Comparison of ENCODE assay signal across 17 mouse cellular contexts in the genomic region with DNA sequence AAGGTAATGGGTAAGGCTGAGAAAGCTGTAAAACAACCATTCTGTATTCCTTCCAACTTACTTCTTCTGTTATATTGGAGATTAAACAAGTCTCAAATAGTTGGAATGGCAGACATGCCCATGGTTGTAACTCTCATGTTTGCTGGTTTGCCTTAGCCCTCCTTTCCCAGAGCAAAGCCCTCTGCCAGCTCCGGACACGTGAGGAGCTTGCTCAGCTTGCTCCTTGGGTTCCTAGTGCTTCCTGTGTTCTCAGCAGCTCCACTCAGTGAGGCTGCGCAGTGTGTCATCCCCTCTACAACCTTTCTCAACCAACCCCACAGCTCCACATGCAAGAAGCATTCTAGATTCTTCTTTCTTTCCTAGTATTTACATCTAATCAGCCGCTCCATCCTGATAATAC.
"Had no signal": no experiment of that assay in that cellular context is flagged by ENCODE, and none has a peak within 500 bp of the region (broad histone marks: within the 10 kb centered on the region; RNA-seq: fewer than 3 reads in every experiment).

No protein-coding gene starts in this region.

- H3K4me1 ChIP-seq: neural tube, embryonic 12.5 days; neural tube, embryonic 13.5 days; neural tube, embryonic 15.5 days; stomach, embryonic 15.5 days had no signal

- H3K27me3 ChIP-seq: neural tube, embryonic 12.5 days; neural tube, embryonic 13.5 days; neural tube, embryonic 15.5 days; stomach, embryonic 15.5 days had no signal

- DNase-seq: retina, postnatal 1 day; right cerebral cortex, adult 18-20 months; right cerebral cortex, postnatal 14 days; right cerebral cortex, postnatal 25 days; right cerebral cortex, postnatal 4 days; spleen, adult 18-20 months; thymus, adult 18-20 months; thymus, adult 2 months; thymus, postnatal 14 days; thymus, postnatal 25 days; thymus, postnatal 36 days; thymus, postnatal 4 days had no signal

- H3K9ac ChIP-seq: neural tube, embryonic 12.5 days; neural tube, embryonic 13.5 days; neural tube, embryonic 15.5 days; stomach, embryonic 15.5 days had no signal

- H3K4me3 ChIP-seq: neural tube, embryonic 12.5 days; neural tube, embryonic 13.5 days; neural tube, embryonic 15.5 days; stomach, embryonic 15.5 days had no signal

- H3K4me2 ChIP-seq: neural tube, embryonic 12.5 days; neural tube, embryonic 13.5 days; neural tube, embryonic 15.5 days; stomach, embryonic 15.5 days had no signal

- H3K36me3 ChIP-seq: neural tube, embryonic 12.5 days; neural tube, embryonic 13.5 days; neural tube, embryonic 15.5 days; stomach, embryonic 15.5 days had no signal

- H3K9me3 ChIP-seq: neural tube, embryonic 12.5 days; neural tube, embryonic 13.5 days; neural tube, embryonic 15.5 days; stomach, embryonic 15.5 days had no signal

- H3K27ac ChIP-seq: neural tube, embryonic 12.5 days; neural tube, embryonic 13.5 days; neural tube, embryonic 15.5 days; stomach, embryonic 15.5 days; stomach, postnatal 0 days had no signal
